Mouse (Mus musculus): ENCODE results near the gene Mapk8ip1.

GRCm38 (mm10) chr2:92434375-92434745, 33.3 kb upstream of the Mapk8ip1 start:
- TF ChIP-seq GATA1 (IDR thresholded peaks at IDR 0.05; ENCODE audit: borderline replicate concordance, low read length) (no peak), FLI1 (IDR thresholded peaks at IDR 0.05; ENCODE audit: low read length) (no peak)
